Mouse (Mus musculus) liver, postnatal 0 days (tissue): ENCODE data around the gene Slc22a5.

Experiments used
- CTCF ChIP-seq: sonication (generic); IDR thresholded peaks from 2 replicates; pipeline ENCODE4 v1.5.1; 2016; ENCODE audit warnings: antibody characterized with exemption, low read depth
- EP300 ChIP-seq: IDR thresholded peaks from 2 replicates; pipeline ENCODE4 v1.6.1; 2016; ENCODE audit warnings: antibody characterized with exemption, low read depth, mild to moderate bottlenecking

DNA sequence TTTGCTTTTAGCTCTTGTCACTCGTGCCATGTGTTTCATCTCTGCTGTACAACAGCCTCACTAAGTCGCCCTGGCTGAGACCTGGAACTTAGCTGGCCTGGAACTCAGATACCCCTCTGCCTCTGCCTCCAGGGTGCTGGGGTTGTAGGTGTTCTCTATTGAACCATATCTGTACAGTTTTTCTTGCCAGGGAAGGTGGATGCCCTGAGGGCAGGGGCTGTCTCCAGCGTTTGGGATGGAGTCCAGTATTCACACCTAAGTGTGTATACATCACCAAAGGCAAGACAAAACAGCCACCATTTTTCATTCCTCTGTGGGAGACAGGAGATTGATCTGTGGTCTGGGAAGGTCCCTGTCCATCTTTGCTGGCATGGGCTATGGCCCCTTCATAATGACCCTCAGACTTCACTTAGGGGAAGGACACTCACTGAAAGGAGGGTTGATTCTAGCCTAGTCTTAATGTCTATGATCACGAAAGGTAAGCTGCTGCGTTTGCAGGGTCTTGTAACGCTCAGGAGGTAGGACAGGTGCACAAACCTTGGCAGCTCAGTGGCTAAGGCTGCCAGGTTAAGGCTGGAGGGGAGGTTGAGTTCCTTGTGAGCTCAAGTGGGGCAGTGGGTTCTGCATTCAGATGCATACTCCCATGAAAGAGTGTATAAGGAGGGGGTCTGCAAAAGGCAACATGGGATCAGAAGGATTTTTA lies 33.3 kb downstream of the Slc22a5 start:
- TF ChIP-seq EP300: no peak
- no peak for TF ChIP-seq CTCF
